In genomic region chr5:138995721-138996311, GRCm38 (mm10) we compare ENCODE assay signal across 8 mouse cellular contexts. TPM values are rescaled to one million over a fixed set of nuclear protein-coding genes. Genes with fewer than 3 reads are reported as not detected.
A peak's percentile ranks its signal among the peaks of the same experiment; 100 is the strongest.
DNase-seq lines count a peak whose midpoint lies in the region; ATAC-seq lines count a peak whose summit lies in the region.

No protein-coding gene starts in this region.

- H3K9me3 ChIP-seq in hindbrain, embryonic 10.5 days = 0 out of 2 replicates have a peak, but pooled peaks cover 7% of the 10 kb centered on the region
- H3K9me3 ChIP-seq in lung, embryonic 15.5 days = no peaks in the 10 kb centered on the region

- DNase-seq in Muller cell, postnatal 12 days (ENCODE audit: inconsistent ontology term) = peak; percentile 94
- peak; percentile 71 for DNase-seq in cerebellum, adult 9-10 months
- DNase-seq in frontal cortex, postnatal 14 days (ENCODE audit: low spot score in 2 of 2) = peak; percentile 43 to 57
- peak; percentile 75 for DNase-seq in hindbrain, embryonic 10.5 days (ENCODE audit: low spot score)
- DNase-seq in layer of hippocampus, postnatal 10 days (ENCODE audit: low spot score in 2 of 2) = peak; percentile 66 to 77
- peak; percentile 74 for DNase-seq in ovary, postnatal 36 days (ENCODE audit: low spot score)

- H3K36me3 ChIP-seq in hindbrain, embryonic 10.5 days = no peaks in the 10 kb centered on the region
- H3K36me3 ChIP-seq in lung, embryonic 15.5 days = no peaks in the 10 kb centered on the region

- under 1% methylated on average over 47 of the region's 52 CpGs for WGBS in hindbrain, embryonic 10.5 days
- WGBS in lung, embryonic 15.5 days = under 1% methylated on average over 47 of the region's 52 CpGs

- H3K4me1 ChIP-seq in hindbrain, embryonic 10.5 days (replicated peaks) = peaks cover 81% of the 10 kb centered on the region
- H3K4me1 ChIP-seq in lung, embryonic 15.5 days = peaks cover 71% of the 10 kb centered on the region

- peak; percentile 56 for ATAC-seq in lung, embryonic 15.5 days (ENCODE audit: borderline replicate concordance, extremely low read depth, low FRiP score, low TSS enrichment)
- no peak for ATAC-seq in CD4-positive, CD25-positive, alpha-beta regulatory T cell, adult 4 months

- peak overlapping the region; percentile 95 for H3K4me2 ChIP-seq in lung, embryonic 15.5 days

- H3K27ac ChIP-seq in hindbrain, embryonic 10.5 days = peak overlapping the region; percentile 87
- peak overlapping the region; percentile 96 for H3K27ac ChIP-seq in lung, embryonic 15.5 days

- peak overlapping the region; percentile 73 for H3K4me3 ChIP-seq in hindbrain, embryonic 10.5 days
- H3K4me3 ChIP-seq in lung, embryonic 15.5 days = peak overlapping the region; percentile 85

- H3K9ac ChIP-seq in lung, embryonic 15.5 days = peak overlapping the region; percentile 76

- H3K27me3 ChIP-seq in hindbrain, embryonic 10.5 days (ENCODE audit: insufficient read depth, poor library complexity, severe bottlenecking) = peaks cover 98% of the 10 kb centered on the region
- peaks cover 77% of the 10 kb centered on the region for H3K27me3 ChIP-seq in lung, embryonic 15.5 days

RNA-seq across cellular contexts. Expression of gene Pdgfa, which starts 1.4 kb away (rescaled TPM):
- 10.4 and 12.8 TPM in 2 replicates for polyA plus RNA-seq in hindbrain, embryonic 10.5 days (2016; fragmentation: Nextera tagmentation; extraction: Ambion mirVana)
- 10 to 100 TPM; 49.2 to 58.5 TPM for total RNA-seq in layer of hippocampus, postnatal 10 days (2021)
- 53.2 and 56.3 TPM in 2 replicates for polyA plus RNA-seq in lung, embryonic 15.5 days (2015; fragmentation: Nextera tagmentation; extraction: Ambion mirVana)
- not detected for polyA plus RNA-seq in CD4-positive, CD25-positive, alpha-beta regulatory T cell, adult 4 months (2017; shearing (Covaris generic))
